Mouse (Mus musculus) retina, postnatal 1 day (tissue): Measurements from ENCODE around the gene Dmrtc1c1.
"Not testable (repeated sequence)": the region's sequence is repeated elsewhere in the genome, so short reads cannot be mapped to it uniquely, and the experiment has no call there.

Experiments used
- DNase-seq: peaks from one replicate; pipeline ENCODE4 v3.0.0-alpha.2; 2012

Dmrtc1c1 gene

DNA sequence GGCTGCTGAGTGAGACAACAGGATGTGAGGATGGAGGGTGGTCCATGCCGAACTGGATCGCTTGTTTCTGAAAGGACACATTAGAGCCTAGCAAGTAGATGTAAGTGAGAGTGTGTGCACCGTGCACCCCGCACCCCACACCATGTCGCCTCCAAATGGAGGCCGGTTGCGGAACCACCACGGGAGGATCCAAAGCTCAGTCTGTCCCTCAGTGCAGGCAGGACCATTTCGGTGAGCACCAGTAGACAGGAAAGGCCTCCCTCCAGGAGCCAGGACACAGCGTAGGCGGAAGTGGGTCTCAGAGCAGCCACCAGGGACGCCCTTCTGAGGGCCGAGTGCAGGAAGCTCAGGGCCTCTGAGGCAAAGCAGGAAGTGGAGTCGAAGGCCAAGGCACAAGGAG, at the start of gene Dmrtc1c1:
TSS of gene Dmrtc1c1 (plus strand) at position 301 of the 400 bp plus-strand sequence.
- not testable (repeated sequence) for DNase-seq

DNA sequence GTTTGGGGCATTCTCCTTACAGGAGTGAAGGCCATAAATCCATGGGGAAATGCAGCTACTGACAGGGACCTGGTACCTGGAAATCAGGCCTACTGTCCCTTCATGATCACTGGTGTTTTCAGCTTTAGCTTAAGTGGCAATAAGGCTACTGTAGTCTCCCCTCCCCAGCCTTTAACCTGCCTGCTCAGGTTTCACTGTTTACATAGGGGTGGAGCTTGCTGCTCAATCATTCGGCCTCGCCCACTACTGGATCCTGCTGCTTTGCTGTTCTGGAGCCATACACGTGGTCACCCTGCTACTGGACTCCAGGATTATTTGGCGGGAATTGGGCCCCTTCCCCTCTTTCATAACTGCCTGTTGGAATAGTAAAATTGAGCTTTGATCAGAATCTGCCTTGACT, 36.9 kb upstream of the Dmrtc1c1 start:
- no peak for DNase-seq

DNA sequence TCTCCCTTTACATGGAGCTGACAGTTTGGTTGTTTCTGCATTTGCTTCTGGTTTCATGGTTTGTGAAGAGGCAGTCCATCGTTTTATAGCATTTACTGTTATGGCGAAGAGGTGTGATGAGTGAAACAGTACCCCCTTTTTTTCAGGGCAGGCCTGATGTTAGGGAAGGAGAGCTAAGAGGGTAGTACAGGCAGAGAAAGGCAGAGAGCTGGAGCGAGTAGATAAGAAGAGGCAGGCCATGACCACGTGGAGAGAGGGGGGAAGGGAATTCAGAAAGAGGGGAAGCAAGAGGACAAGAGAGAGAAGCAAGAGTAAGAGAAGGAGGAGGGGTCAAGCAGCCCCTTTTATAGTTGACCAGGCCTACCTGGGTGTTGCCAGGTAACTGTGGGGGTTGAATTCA, 9.5 kb downstream of the Dmrtc1c1 start:
- no peak for DNase-seq

DNA sequence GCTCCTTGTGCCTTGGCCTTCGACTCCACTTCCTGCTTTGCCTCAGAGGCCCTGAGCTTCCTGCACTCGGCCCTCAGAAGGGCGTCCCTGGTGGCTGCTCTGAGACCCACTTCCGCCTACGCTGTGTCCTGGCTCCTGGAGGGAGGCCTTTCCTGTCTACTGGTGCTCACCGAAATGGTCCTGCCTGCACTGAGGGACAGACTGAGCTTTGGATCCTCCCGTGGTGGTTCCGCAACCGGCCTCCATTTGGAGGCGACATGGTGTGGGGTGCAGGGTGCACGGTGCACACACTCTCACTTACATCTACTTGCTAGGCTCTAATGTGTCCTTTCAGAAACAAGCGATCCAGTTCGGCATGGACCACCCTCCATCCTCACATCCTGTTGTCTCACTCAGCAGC, 51.8 kb downstream of the Dmrtc1c1 start, which contains the start of gene Dmrtc1c2:
TSS of gene Dmrtc1c2 (minus strand) at position 101 of the 400 bp plus-strand sequence.
- not testable (repeated sequence) for DNase-seq
